ENCODE assay signal across 24 mouse cellular contexts in the genomic region with DNA sequence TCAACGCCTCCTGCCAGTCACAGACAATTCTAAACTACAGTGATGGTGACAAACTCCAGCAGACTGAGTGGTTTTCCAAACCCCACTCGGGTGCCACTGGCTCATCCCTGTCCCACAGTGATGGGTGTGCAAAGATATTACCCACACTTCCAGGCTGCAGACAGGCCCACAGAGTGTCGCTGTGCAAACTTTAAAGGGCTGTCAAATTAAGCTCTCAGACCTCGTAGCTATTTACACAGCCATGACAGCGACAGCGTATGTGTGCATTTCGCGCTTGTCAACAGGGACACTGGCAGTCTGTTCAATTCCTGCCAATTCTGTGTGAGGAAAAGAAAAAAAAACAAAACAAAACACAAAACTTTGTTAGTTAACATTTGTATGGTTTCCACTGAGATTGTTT. TPM values are rescaled to one million over a fixed set of nuclear protein-coding genes. Genes with fewer than 3 reads are reported as not detected.
DNase-seq lines count a peak whose midpoint lies in the region; ATAC-seq and TF ChIP-seq lines count a peak whose summit lies in the region.
"Had no signal": no experiment of that assay in that cellular context is flagged by ENCODE, and none has a peak within 500 bp of the region (broad histone marks: within the 10 kb centered on the region; RNA-seq: fewer than 3 reads in every experiment).

No protein-coding gene starts in this region.

- no peak for ATAC-seq in hindbrain, postnatal 0 days
- no peak for ATAC-seq in hindbrain, embryonic 13.5 days (ENCODE audit: low FRiP score)
- ATAC-seq in forebrain, embryonic 12.5 days (ENCODE audit: low FRiP score), result no peak
- peak; percentile 80 for ATAC-seq in forebrain, postnatal 0 days
- ATAC-seq: Patski had no signal

- no peaks in the 10 kb centered on the region for H3K4me1 ChIP-seq in hindbrain, postnatal 0 days (ENCODE audit: insufficient read depth, low read length)
- no peaks in the 10 kb centered on the region for H3K4me1 ChIP-seq in hindbrain, embryonic 13.5 days (replicated peaks)
- H3K4me1 ChIP-seq in forebrain, embryonic 12.5 days, result peaks cover 20% of the 10 kb centered on the region
- H3K4me1 ChIP-seq in forebrain, postnatal 0 days (ENCODE audit: insufficient read depth), result no peaks in the 10 kb centered on the region
- H3K4me1 ChIP-seq: embryonic facial prominence, embryonic 13.5 days; hindbrain, embryonic 15.5 days had no signal

- no peaks in the 10 kb centered on the region for H3K27me3 ChIP-seq in hindbrain, postnatal 0 days (ENCODE audit: insufficient read depth, low read length)
- peaks cover 13% of the 10 kb centered on the region for H3K27me3 ChIP-seq in hindbrain, embryonic 13.5 days
- no peaks in the 10 kb centered on the region for H3K27me3 ChIP-seq in forebrain, embryonic 12.5 days
- H3K27me3 ChIP-seq in forebrain, postnatal 0 days (ENCODE audit: insufficient read depth, low read length), result no peaks in the 10 kb centered on the region
- H3K27me3 ChIP-seq: hindbrain, embryonic 15.5 days had no signal

- H3K9ac ChIP-seq in hindbrain, postnatal 0 days (replicated peaks; ENCODE audit: low read length), result no peak overlapping the region
- no peak overlapping the region for H3K9ac ChIP-seq in hindbrain, embryonic 13.5 days
- no peak overlapping the region for H3K9ac ChIP-seq in forebrain, embryonic 12.5 days
- H3K9ac ChIP-seq in forebrain, postnatal 0 days, result no peak overlapping the region
- H3K9ac ChIP-seq: embryonic facial prominence, embryonic 13.5 days; hindbrain, embryonic 15.5 days; liver, embryonic 14.5 days had no signal

- H3K36me3 ChIP-seq in hindbrain, postnatal 0 days (ENCODE audit: insufficient read depth, low read length), result no peaks in the 10 kb centered on the region
- no peaks in the 10 kb centered on the region for H3K36me3 ChIP-seq in hindbrain, embryonic 13.5 days
- no peaks in the 10 kb centered on the region for H3K36me3 ChIP-seq in forebrain, embryonic 12.5 days (replicated peaks)
- H3K36me3 ChIP-seq in forebrain, postnatal 0 days (ENCODE audit: insufficient read depth), result no peaks in the 10 kb centered on the region
- H3K36me3 ChIP-seq: embryonic facial prominence, embryonic 13.5 days; hindbrain, embryonic 15.5 days had no signal

- no peak for TF ChIP-seq POLR2A in brain, embryonic 14.5 days (IDR thresholded peaks at IDR 0.05; ENCODE audit: borderline replicate concordance, extremely low read depth, insufficient read depth, insufficient read length, poor library complexity, severe bottlenecking)

- H3K27ac ChIP-seq in hindbrain, postnatal 0 days, result no peak overlapping the region
- no peak overlapping the region for H3K27ac ChIP-seq in hindbrain, embryonic 13.5 days
- H3K27ac ChIP-seq in forebrain, embryonic 12.5 days, result peak overlapping the region; percentile 73
- 0 out of 2 replicates have a peak overlapping the region, but pooled peaks have one; percentile 21 for H3K27ac ChIP-seq in forebrain, postnatal 0 days (ENCODE audit: low read depth, low read length)
- H3K27ac ChIP-seq: embryonic facial prominence, embryonic 13.5 days; hindbrain, embryonic 15.5 days; kidney, postnatal 0 days; liver, embryonic 14.5 days; macrophage had no signal

- TF ChIP-seq CTCF in hindbrain, postnatal 0 days (IDR thresholded peaks at IDR 0.05; ENCODE audit: low read depth), result no peak
- TF ChIP-seq CTCF in brain, embryonic 14.5 days (IDR thresholded peaks at IDR 0.05; ENCODE audit: borderline replicate concordance, extremely low read depth, insufficient read depth, insufficient read length), result peak; percentile 11; the same call in 1 of the 2 replicates
- peak; percentile 53 for TF ChIP-seq CTCF in forebrain, postnatal 0 days (IDR thresholded peaks at IDR 0.05; ENCODE audit: low read depth)

- 30% methylated on average over 8 of the region's 8 CpGs for WGBS in hindbrain, postnatal 0 days
- 47% methylated on average over 8 of the region's 8 CpGs for WGBS in hindbrain, embryonic 13.5 days
- WGBS in forebrain, embryonic 12.5 days, result 55% methylated on average over 8 of the region's 8 CpGs
- 17% methylated on average over 8 of the region's 8 CpGs for WGBS in forebrain, postnatal 0 days

- no peaks in the 10 kb centered on the region for H3K9me3 ChIP-seq in hindbrain, postnatal 0 days (ENCODE audit: low read length)
- H3K9me3 ChIP-seq in hindbrain, embryonic 13.5 days, result no peaks in the 10 kb centered on the region
- H3K9me3 ChIP-seq in forebrain, embryonic 12.5 days, result 0 out of 2 replicates have a peak, but pooled peaks cover 3% of the 10 kb centered on the region
- no peaks in the 10 kb centered on the region for H3K9me3 ChIP-seq in forebrain, postnatal 0 days (ENCODE audit: low read length)
- H3K9me3 ChIP-seq: embryonic facial prominence, embryonic 13.5 days; hindbrain, embryonic 15.5 days had no signal

- DNase-seq in hindbrain, postnatal 0 days (ENCODE audit: low spot score), result peak; percentile 49
- peak; percentile 88 for DNase-seq in brain, embryonic 14.5 days (ENCODE audit: low read depth)
- DNase-seq in forebrain, postnatal 0 days, result peak; percentile 74
- no peak for DNase-seq in left cerebral cortex, adult 18-20 months (ENCODE audit: low spot score in 2 of 2)
- DNase-seq in urinary bladder, postnatal 10 days (ENCODE audit: low spot score), result no peak
- DNase-seq: adrenal gland, postnatal 14 days; cerebellum, adult 11-12 months; cerebellum, adult 9-11 months; gastrocnemius, postnatal 14 days; heart, postnatal 14 days; kidney, adult 2 months; kidney, postnatal 4 days; liver; lung, adult 2 months; lung, postnatal 10 days; thymus, postnatal 14 days had no signal

- H3K4me3 ChIP-seq in hindbrain, postnatal 0 days (ENCODE audit: low read length), result no peak overlapping the region
- no peak overlapping the region for H3K4me3 ChIP-seq in hindbrain, embryonic 13.5 days
- no peak overlapping the region for H3K4me3 ChIP-seq in forebrain, embryonic 12.5 days (replicated peaks)
- H3K4me3 ChIP-seq in forebrain, postnatal 0 days (ENCODE audit: low read depth, low read length), result no peak overlapping the region
- H3K4me3 ChIP-seq: embryonic facial prominence, embryonic 13.5 days; hindbrain, embryonic 15.5 days had no signal

- no peak overlapping the region for H3K4me2 ChIP-seq in hindbrain, postnatal 0 days (ENCODE audit: low read depth, low read length)
- no peak overlapping the region for H3K4me2 ChIP-seq in hindbrain, embryonic 13.5 days
- H3K4me2 ChIP-seq in forebrain, embryonic 12.5 days, result no peak overlapping the region
- H3K4me2 ChIP-seq in forebrain, postnatal 0 days (ENCODE audit: low read depth), result no peak overlapping the region
- H3K4me2 ChIP-seq: embryonic facial prominence, embryonic 13.5 days; hindbrain, embryonic 15.5 days had no signal

RNA-seq across cellular contexts. Expression of a gene that starts 56.2 kb away (rescaled TPM):
- 80.5 and 82.6 TPM in 2 replicates for total RNA-seq in hindbrain, postnatal 0 days (2014; rRNA removed)
- polyA plus RNA-seq in hindbrain, postnatal 0 days (2015; fragmentation: Nextera tagmentation; extraction: Ambion mirVana), result 325 and 329 TPM in 2 replicates
- 330 and 337 TPM in 2 replicates for polyA plus RNA-seq in hindbrain, embryonic 13.5 days (2015; fragmentation: Nextera tagmentation; extraction: Ambion mirVana)
- 156 and 199 TPM in 2 replicates for polyA plus RNA-seq in brain, embryonic 14.5 days (2012; rRNA removed)
- 407 and 434 TPM in 2 replicates for polyA plus RNA-seq in forebrain, embryonic 12.5 days (2016; fragmentation: Nextera tagmentation; extraction: Ambion mirVana)
- 128 and 168 TPM in 2 replicates for total RNA-seq in forebrain, postnatal 0 days (2014; rRNA removed)
- 507 and 639 TPM in 2 replicates for polyA plus RNA-seq in forebrain, postnatal 0 days (2015; fragmentation: Nextera tagmentation; extraction: Ambion mirVana)
- total RNA-seq in left cerebral cortex, adult 18-20 months (2021), result 100 to 1,000 TPM; 198 to 202 TPM

Comparison
In these comparisons a context has a peak if more than half of its experiments do, and no peak if none do; other contexts are left out.
1. DNase-seq: peak in hindbrain, postnatal 0 days (single experiment), brain, embryonic 14.5 days (single experiment) and forebrain, postnatal 0 days (single experiment); none in left cerebral cortex, adult 18-20 months (0 of 2) and urinary bladder, postnatal 10 days (single experiment).
2. H3K27ac ChIP-seq: peak in forebrain, embryonic 12.5 days (single experiment) and forebrain, postnatal 0 days (single experiment); none in hindbrain, postnatal 0 days (single experiment) and hindbrain, embryonic 13.5 days (single experiment).